Mouse (Mus musculus) liver, embryonic 11.5 days (tissue): ENCODE results near the gene Cntnap5c. TPM values are rescaled to one million over a fixed set of nuclear protein-coding genes. Genes with fewer than 3 reads are reported as not detected.

Source experiments
- ATAC-seq: fragments of 200-750 bp; cut with Nextera tagmentation; replicated peaks from 2 replicates; pipeline ENCODE4 v1.8.0; 2017; ENCODE audit warnings: moderate number of reproducible peaks, mild to moderate bottlenecking, moderate TSS enrichment, moderate library complexity; ENCODE audit not compliant: low FRiP score
- DNase-seq: peaks from one replicate; pipeline ENCODE4 v3.0.0-alpha.2; 2017; ENCODE audit warnings: low spot score
- H3K27ac ChIP-seq: fragments of 300-500 bp; sonication (generic); 2 replicates; pipeline ENCODE4 v1.5.1; 2014; ENCODE audit warnings: mild to moderate bottlenecking, low read depth, low read length, control low read depth
- H3K27me3 ChIP-seq: fragments of 300-500 bp; sonication (generic); replicated peaks from 2 replicates; pipeline ENCODE4 v1.6.1; 2014; ENCODE audit warnings: low read length, mixed read lengths; ENCODE audit not compliant: control insufficient read depth, insufficient read depth
- H3K36me3 ChIP-seq: fragments of 300-500 bp; sonication (generic); 2 replicates; pipeline ENCODE4 v1.6.1; 2014; ENCODE audit warnings: mild to moderate bottlenecking, low read length, moderate library complexity, mixed read lengths; ENCODE audit not compliant: control insufficient read depth, insufficient read depth
- H3K4me1 ChIP-seq: fragments of 300-500 bp; sonication (generic); replicated peaks from 2 replicates; pipeline ENCODE4 v1.6.1; 2014; ENCODE audit warnings: low read length, mixed read lengths; ENCODE audit not compliant: control insufficient read depth, insufficient read depth
- H3K4me2 ChIP-seq: fragments of 300-500 bp; sonication (generic); 2 replicates; pipeline ENCODE4 v1.6.1; 2014; ENCODE audit warnings: mild to moderate bottlenecking, control low read depth, moderate library complexity
- H3K4me3 ChIP-seq: fragments of 300-500 bp; sonication (generic); 2 replicates; pipeline ENCODE4 v1.5.1; 2014; ENCODE audit warnings: low read depth, low read length, control low read depth
- H3K9ac ChIP-seq: fragments of 300-500 bp; sonication (generic); 2 replicates; pipeline ENCODE4 v1.6.1; 2014; ENCODE audit warnings: low read depth, low read length, control low read depth
- H3K9me3 ChIP-seq: fragments of 300-500 bp; sonication (generic); 2 replicates; pipeline ENCODE4 v1.6.1; 2016; ENCODE audit warnings: low read length, inconsistent platforms, mixed read lengths; ENCODE audit not compliant: control insufficient read depth
- WGBS: fragments of 180-500 bp; shearing (Covaris S2); extraction: QIAGEN DNeasy Blood & Tissue Kit; methylation state at CpG from one replicate; pipeline ENCODE4 v1.1.7; 2014; 5-methylcytosine and 5-hydroxymethylcytosine counted together
- polyA plus RNA-seq: library from polyadenylated mRNA; unstranded; fragments of >200 nt; fragmentation: Nextera tagmentation; extraction: Ambion mirVana; gene quantifications from 2 replicates; pipeline ENCODE4 v1.2.1, GENCODE M21; 2014

The Cntnap5c gene
- polyA plus RNA-seq, 1 experiment from 2014 or later: not detected

DNA sequence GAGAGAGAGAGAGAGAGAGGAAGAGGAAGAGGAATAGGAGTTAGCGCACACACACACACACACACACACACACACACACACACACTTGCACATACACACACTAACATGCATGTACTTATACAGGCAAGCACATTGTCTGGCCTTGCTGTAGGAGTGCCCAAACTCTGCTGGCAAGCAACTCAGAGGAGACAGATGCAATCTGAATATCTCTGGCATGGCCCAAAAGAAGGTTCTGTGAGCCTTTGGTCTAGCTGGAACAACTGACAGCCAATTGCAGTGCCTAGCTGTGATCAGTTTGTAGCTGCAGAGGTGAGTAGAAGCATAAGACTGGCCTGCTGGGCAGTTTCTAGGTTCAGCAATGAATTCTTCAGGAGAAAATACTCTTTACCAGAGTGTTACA, 313.3 kb downstream of the Cntnap5c start:
- H3K4me1 ChIP-seq: no peaks in the 10 kb centered on the region
- H3K27ac ChIP-seq: no peak overlapping the region
- H3K9me3 ChIP-seq: peaks cover 3% of the 10 kb centered on the region
- DNase-seq: no peak
- no peaks in the 10 kb centered on the region for H3K27me3 ChIP-seq
- WGBS: 88% methylated on average over 1 of the region's 1 CpGs
- H3K9ac ChIP-seq: no peak overlapping the region
- H3K36me3 ChIP-seq: no peaks in the 10 kb centered on the region
- no peak overlapping the region for H3K4me3 ChIP-seq
- no peak for ATAC-seq
- H3K4me2 ChIP-seq: no peak overlapping the region

- H3K4me2 ChIP-seq: no peak overlapping the region
- no peak for DNase-seq
- WGBS: 79% methylated on average over 2 of the region's 2 CpGs
- H3K27me3 ChIP-seq: no peaks in the 10 kb centered on the region
- no peak overlapping the region for H3K9ac ChIP-seq
- no peaks in the 10 kb centered on the region for H3K4me1 ChIP-seq
- no peaks in the 10 kb centered on the region for H3K36me3 ChIP-seq
- no peak overlapping the region for H3K27ac ChIP-seq
- no peak overlapping the region for H3K4me3 ChIP-seq
- ATAC-seq: no peak
- H3K9me3 ChIP-seq: no peaks in the 10 kb centered on the region
Measured at GRCm38 (mm10) chr17:58104505-58104904, 335.1 kb downstream of the Cntnap5c start.

GRCm38 (mm10) chr17:58107901-58108300, 338.5 kb downstream of the Cntnap5c start:
- Histone ChIP-seq H3K9me3 (no peaks in the 10 kb centered on the region), H3K9ac (no peak overlapping the region), H3K36me3 (no peaks in the 10 kb centered on the region), H3K27me3 (no peaks in the 10 kb centered on the region), H3K4me2 (no peak overlapping the region), H3K4me3 (no peak overlapping the region), H3K4me1 (no peaks in the 10 kb centered on the region), H3K27ac (no peak overlapping the region)
- WGBS: 81% methylated on average over 3 of the region's 3 CpGs
- ATAC-seq: no peak
- no peak for DNase-seq

DNA sequence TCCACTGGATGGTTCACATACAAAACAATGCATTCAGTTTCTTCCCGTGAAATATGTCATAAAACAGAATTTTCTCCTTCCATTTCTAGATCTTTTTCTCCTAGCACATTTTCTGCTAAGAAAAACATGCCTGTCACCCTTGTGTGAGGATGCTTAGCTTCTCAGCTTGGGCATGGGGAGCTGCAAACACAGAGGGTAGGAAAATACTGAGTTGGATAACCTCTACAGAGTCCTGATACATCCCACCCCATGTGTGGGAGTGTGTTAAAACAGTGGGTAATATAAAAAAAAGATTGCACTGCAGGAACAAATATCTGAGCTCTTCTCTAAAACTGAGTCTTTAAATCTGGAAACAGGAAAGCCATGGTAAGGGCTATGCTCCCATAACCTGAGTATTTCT, 339.0 kb downstream of the Cntnap5c start:
- Histone ChIP-seq H3K4me2 (no peak overlapping the region), H3K27ac (no peak overlapping the region), H3K4me3 (no peak overlapping the region), H3K4me1 (no peaks in the 10 kb centered on the region), H3K9ac (no peak overlapping the region), H3K27me3 (no peaks in the 10 kb centered on the region), H3K36me3 (no peaks in the 10 kb centered on the region), H3K9me3 (no peaks in the 10 kb centered on the region)
- DNase-seq: no peak
- 35% methylated on average over 1 of the region's 1 CpGs for WGBS
- ATAC-seq: no peak

GRCm38 (mm10) chr17:58187171-58187570, 417.8 kb downstream of the Cntnap5c start:
- Histone ChIP-seq H3K4me1 (no peaks in the 10 kb centered on the region), H3K36me3 (no peaks in the 10 kb centered on the region), H3K4me3 (no peak overlapping the region), H3K27ac (no peak overlapping the region), H3K4me2 (no peak overlapping the region), H3K9me3 (no peaks in the 10 kb centered on the region), H3K27me3 (no peaks in the 10 kb centered on the region), H3K9ac (no peak overlapping the region)
- WGBS: 80% methylated on average over 1 of the region's 1 CpGs
- DNase-seq (no peak), ATAC-seq (no peak)

GRCm38 (mm10) chr17:58201148-58201547, 431.8 kb downstream of the Cntnap5c start:
- Histone ChIP-seq H3K4me1 (no peaks in the 10 kb centered on the region), H3K36me3 (no peaks in the 10 kb centered on the region), H3K4me3 (no peak overlapping the region), H3K27ac (no peak overlapping the region), H3K27me3 (no peaks in the 10 kb centered on the region), H3K4me2 (no peak overlapping the region), H3K9me3 (no peaks in the 10 kb centered on the region), H3K9ac (no peak overlapping the region)
- ATAC-seq (no peak), DNase-seq (no peak)
- WGBS: 86% methylated on average over 2 of the region's 2 CpGs

DNA sequence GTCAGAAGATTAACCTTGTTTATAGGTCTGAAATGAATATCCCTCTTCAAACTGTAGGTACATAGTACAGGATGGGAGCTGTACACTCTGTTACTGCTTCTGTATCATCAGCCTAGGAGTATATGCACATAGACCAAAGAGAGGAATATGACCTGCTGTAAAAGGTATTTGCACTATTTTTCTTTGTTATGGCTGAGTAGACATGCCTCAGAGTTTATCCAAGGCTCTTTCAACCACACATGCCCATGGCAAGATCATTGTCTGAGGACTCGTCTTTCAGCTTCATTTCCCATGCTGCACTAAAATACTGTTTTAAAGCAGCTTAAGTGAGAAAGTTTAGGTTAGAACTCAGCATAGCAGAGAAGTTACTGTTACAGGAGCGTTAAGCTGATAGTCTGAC, 498.7 kb downstream of the Cntnap5c start:
- no peak overlapping the region for H3K27ac ChIP-seq
- no peak overlapping the region for H3K4me3 ChIP-seq
- H3K4me1 ChIP-seq: no peaks in the 10 kb centered on the region
- no peaks in the 10 kb centered on the region for H3K36me3 ChIP-seq
- DNase-seq (no peak), ATAC-seq (no peak)
- H3K27me3 ChIP-seq: no peaks in the 10 kb centered on the region
- H3K9ac ChIP-seq: no peak overlapping the region
- 67% methylated on average over 2 of the region's 2 CpGs for WGBS
- H3K9me3 ChIP-seq: no peaks in the 10 kb centered on the region
- no peak overlapping the region for H3K4me2 ChIP-seq

DNA sequence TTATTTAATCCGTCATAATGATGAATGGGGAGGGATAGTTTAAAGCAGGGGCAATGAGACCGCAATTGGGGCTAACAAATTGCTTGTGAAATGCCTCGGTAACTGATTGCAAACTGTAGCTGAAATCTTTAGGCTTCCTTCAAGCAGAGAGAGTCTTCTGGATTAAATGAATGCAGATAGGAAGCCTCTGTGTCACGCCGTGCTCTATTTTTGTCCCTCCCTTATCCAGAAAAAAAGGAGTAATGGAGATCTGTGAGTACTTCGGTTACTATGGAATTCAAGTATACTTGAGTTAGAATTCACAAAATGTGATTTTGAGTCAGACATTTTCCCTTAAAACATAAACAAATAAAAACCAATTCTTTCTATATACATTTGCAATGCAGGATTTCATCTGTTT, 581.9 kb downstream of the Cntnap5c start:
- Histone ChIP-seq H3K27me3 (no peaks in the 10 kb centered on the region), H3K4me2 (no peak overlapping the region), H3K9ac (no peak overlapping the region), H3K36me3 (no peaks in the 10 kb centered on the region), H3K9me3 (no peaks in the 10 kb centered on the region), H3K27ac (no peak overlapping the region), H3K4me1 (no peaks in the 10 kb centered on the region), H3K4me3 (no peak overlapping the region)
- 72% methylated on average over 6 of the region's 6 CpGs for WGBS
- no peak for ATAC-seq
- no peak for DNase-seq

GRCm38 (mm10) chr17:58356224-58356623, 586.9 kb downstream of the Cntnap5c start:
- no peak for DNase-seq

More at GRCm38 (mm10) chr17:58356224-58356623, 586.9 kb downstream of the Cntnap5c start:
- H3K4me3 ChIP-seq: no peak overlapping the region
- WGBS: 64% methylated on average over 2 of the region's 2 CpGs
- H3K4me1 ChIP-seq: no peaks in the 10 kb centered on the region
- no peak overlapping the region for H3K27ac ChIP-seq
- no peaks in the 10 kb centered on the region for H3K27me3 ChIP-seq
- no peaks in the 10 kb centered on the region for H3K9me3 ChIP-seq
- H3K9ac ChIP-seq: no peak overlapping the region
- H3K4me2 ChIP-seq: no peak overlapping the region
- no peak for ATAC-seq
- no peaks in the 10 kb centered on the region for H3K36me3 ChIP-seq
